30 mouse cellular contexts compared by ENCODE assay signal in genomic region chr6:34743946-34744345, GRCm38 (mm10). TPM values are rescaled to one million over a fixed set of nuclear protein-coding genes. Genes with fewer than 3 reads are reported as not detected.
DNase-seq lines count a peak whose midpoint lies in the region; ATAC-seq and TF ChIP-seq lines count a peak whose summit lies in the region.
"Had no signal": no experiment of that assay in that cellular context is flagged by ENCODE, and none has a peak within 500 bp of the region (broad histone marks: within the 10 kb centered on the region; RNA-seq: fewer than 3 reads in every experiment).

No protein-coding gene starts in this region.

- no peak for TF ChIP-seq CTCF in lung, postnatal 0 days (IDR thresholded peaks at IDR 0.05)
- no peak for TF ChIP-seq CTCF in embryonic fibroblast, embryonic 13.5 days (IDR thresholded peaks at IDR 0.05; ENCODE audit: borderline replicate concordance, insufficient read depth, low read length)

- WGBS in embryonic facial prominence, embryonic 12.5 days = 59% methylated on average over 4 of the region's 4 CpGs
- 76% methylated on average over 4 of the region's 4 CpGs for WGBS in embryonic facial prominence, embryonic 10.5 days
- 58% methylated on average over 4 of the region's 4 CpGs for WGBS in lung, postnatal 0 days
- WGBS in heart, embryonic 12.5 days = 59% methylated on average over 4 of the region's 4 CpGs

- peaks cover 45% of the 10 kb centered on the region for H3K36me3 ChIP-seq in embryonic facial prominence, embryonic 12.5 days
- H3K36me3 ChIP-seq in embryonic facial prominence, embryonic 10.5 days (replicated peaks) = peaks cover 63% of the 10 kb centered on the region
- H3K36me3 ChIP-seq in lung, postnatal 0 days (ENCODE audit: insufficient read depth, low read length) = no peaks in the 10 kb centered on the region; the same call in 1 of the 2 replicates
- peaks cover 75% of the 10 kb centered on the region for H3K36me3 ChIP-seq in heart, embryonic 12.5 days
- H3K36me3 ChIP-seq: midbrain, embryonic 15.5 days had no signal

- ATAC-seq in embryonic facial prominence, embryonic 12.5 days (ENCODE audit: insufficient number of reproducible peaks, insufficient read depth, low FRiP score, low TSS enrichment) = no peak
- no peak for ATAC-seq in lung, postnatal 0 days
- ATAC-seq in heart, embryonic 12.5 days (ENCODE audit: insufficient number of reproducible peaks, low FRiP score) = no peak
- ATAC-seq: activated CD4-positive, CD25-positive, alpha-beta regulatory T cell, adult 4 months; forebrain, embryonic 16.5 days; inflammation-experienced regulatory T-cells, adult 6 months; liver, postnatal 0 days; midbrain, embryonic 15.5 days had no signal

- DNase-seq in embryonic facial prominence, embryonic 10.5 days (ENCODE audit: low spot score) = no peak
- DNase-seq in lung, postnatal 14 days = peak; percentile 15
- DNase-seq in lung, postnatal 0 days (ENCODE audit: low spot score) = no peak
- DNase-seq in adrenal gland, adult (ENCODE audit: inconsistent age in 2 of 2, low spot score in 1 of 2) = no peak
- no peak for DNase-seq in B cell, adult 2 months
- DNase-seq: adrenal gland, postnatal 10 days; cerebellum, adult 11 months; cerebellum, adult 9-10 months; embryo, embryonic 11 days; gastrocnemius, postnatal 14 days; heart, adult 18-20 months; heart, postnatal 10 days; kidney, adult 11 months; kidney, postnatal 25 days; liver, postnatal 0 days; spleen, adult 18-20 months; thymus, adult 18-20 months; thymus, postnatal 36 days had no signal

- H3K27ac ChIP-seq in embryonic facial prominence, embryonic 12.5 days = 0 out of 2 replicates have a peak overlapping the region, but pooled peaks have one; percentile 14
- H3K27ac ChIP-seq in embryonic facial prominence, embryonic 10.5 days (replicated peaks) = no peak overlapping the region
- no peak overlapping the region for H3K27ac ChIP-seq in lung, postnatal 0 days (ENCODE audit: low read length)
- H3K27ac ChIP-seq in embryonic fibroblast, embryonic 13.5 days (ENCODE audit: insufficient read depth, low read length) = peak overlapping the region; percentile 75
- no peak overlapping the region for H3K27ac ChIP-seq in heart, embryonic 12.5 days (ENCODE audit: poor library complexity, severe bottlenecking)
- H3K27ac ChIP-seq: heart, embryonic 13.5 days; hindbrain, embryonic 10.5 days; hindbrain, embryonic 15.5 days; limb, embryonic 12.5 days; midbrain, embryonic 10.5 days; midbrain, embryonic 15.5 days had no signal

- no peaks in the 10 kb centered on the region for H3K27me3 ChIP-seq in embryonic facial prominence, embryonic 12.5 days
- no peaks in the 10 kb centered on the region for H3K27me3 ChIP-seq in embryonic facial prominence, embryonic 10.5 days (replicated peaks; ENCODE audit: low read depth, poor library complexity, severe bottlenecking)
- H3K27me3 ChIP-seq in lung, postnatal 0 days (replicated peaks; ENCODE audit: insufficient read depth, low read length) = no peaks in the 10 kb centered on the region
- no peaks in the 10 kb centered on the region for H3K27me3 ChIP-seq in heart, embryonic 12.5 days (replicated peaks)
- H3K27me3 ChIP-seq: heart, embryonic 13.5 days; hindbrain, embryonic 15.5 days; limb, embryonic 12.5 days; midbrain, embryonic 15.5 days had no signal

- TF ChIP-seq EP300 in lung, postnatal 0 days (IDR thresholded peaks at IDR 0.05) = no peak

- H3K4me3 ChIP-seq in embryonic facial prominence, embryonic 12.5 days = no peak overlapping the region
- no peak overlapping the region for H3K4me3 ChIP-seq in embryonic facial prominence, embryonic 10.5 days
- no peak overlapping the region for H3K4me3 ChIP-seq in lung, postnatal 0 days (ENCODE audit: low read depth, low read length)
- no peak overlapping the region for H3K4me3 ChIP-seq in embryonic fibroblast, embryonic 13.5 days (ENCODE audit: insufficient read depth, low read length)
- no peak overlapping the region for H3K4me3 ChIP-seq in heart, embryonic 12.5 days
- H3K4me3 ChIP-seq: heart, embryonic 13.5 days; hindbrain, embryonic 10.5 days; hindbrain, embryonic 15.5 days; limb, embryonic 12.5 days; midbrain, embryonic 10.5 days; midbrain, embryonic 15.5 days had no signal

- H3K4me2 ChIP-seq in embryonic facial prominence, embryonic 12.5 days (replicated peaks) = no peak overlapping the region
- no peak overlapping the region for H3K4me2 ChIP-seq in lung, postnatal 0 days (replicated peaks; ENCODE audit: low read depth, low read length)
- no peak overlapping the region for H3K4me2 ChIP-seq in heart, embryonic 12.5 days
- H3K4me2 ChIP-seq: heart, embryonic 13.5 days; hindbrain, embryonic 15.5 days; limb, embryonic 12.5 days; midbrain, embryonic 15.5 days had no signal

- no peaks in the 10 kb centered on the region for H3K9me3 ChIP-seq in embryonic facial prominence, embryonic 12.5 days
- no peaks in the 10 kb centered on the region for H3K9me3 ChIP-seq in embryonic facial prominence, embryonic 10.5 days
- no peaks in the 10 kb centered on the region for H3K9me3 ChIP-seq in lung, postnatal 0 days (ENCODE audit: low read length)
- no peaks in the 10 kb centered on the region for H3K9me3 ChIP-seq in heart, embryonic 12.5 days (replicated peaks)
- H3K9me3 ChIP-seq: heart, embryonic 13.5 days; hindbrain, embryonic 10.5 days; hindbrain, embryonic 15.5 days; limb, embryonic 12.5 days; midbrain, embryonic 10.5 days; midbrain, embryonic 15.5 days had no signal

- TF ChIP-seq POLR2A in embryonic fibroblast, embryonic 13.5 days (IDR thresholded peaks at IDR 0.05; ENCODE audit: low read depth, low read length) = no peak

- H3K4me1 ChIP-seq in embryonic facial prominence, embryonic 12.5 days = peaks cover 9% of the 10 kb centered on the region
- H3K4me1 ChIP-seq in embryonic facial prominence, embryonic 10.5 days = peaks cover 8% of the 10 kb centered on the region; the same call in 1 of the 2 replicates
- no peaks in the 10 kb centered on the region for H3K4me1 ChIP-seq in lung, postnatal 0 days (ENCODE audit: insufficient read depth, low read depth, low read length)
- H3K4me1 ChIP-seq in embryonic fibroblast, embryonic 13.5 days (ENCODE audit: control insufficient read depth, insufficient read depth, low read length) = peaks cover 38% of the 10 kb centered on the region
- peaks cover 15% of the 10 kb centered on the region; the same call in 1 of the 2 replicates for H3K4me1 ChIP-seq in heart, embryonic 12.5 days (replicated peaks)
- H3K4me1 ChIP-seq: hindbrain, embryonic 10.5 days; hindbrain, embryonic 15.5 days; midbrain, embryonic 10.5 days; midbrain, embryonic 15.5 days had no signal

- no peak overlapping the region for H3K9ac ChIP-seq in embryonic facial prominence, embryonic 12.5 days
- H3K9ac ChIP-seq in lung, postnatal 0 days (replicated peaks; ENCODE audit: low read depth) = no peak overlapping the region
- H3K9ac ChIP-seq in heart, embryonic 12.5 days = no peak overlapping the region
- H3K9ac ChIP-seq: heart, embryonic 13.5 days; hindbrain, embryonic 15.5 days; limb, embryonic 12.5 days; liver, postnatal 0 days; midbrain, embryonic 15.5 days had no signal

RNA-seq across cellular contexts. Expression of gene Agbl3, which starts 36.3 kb away (rescaled TPM):
- 9.4 and 9.8 TPM in 2 replicates for polyA plus RNA-seq in embryonic facial prominence, embryonic 12.5 days (2016; fragmentation: Nextera tagmentation; extraction: Ambion mirVana)
- polyA plus RNA-seq in embryonic facial prominence, embryonic 10.5 days (2016; fragmentation: Nextera tagmentation; extraction: Ambion mirVana) = 2.8 and 3.3 TPM in 2 replicates
- 13.2 and 16.0 TPM in 2 replicates for polyA plus RNA-seq in lung, postnatal 0 days (2015; fragmentation: Nextera tagmentation; extraction: Ambion mirVana)
- polyA plus RNA-seq in embryonic fibroblast, embryonic 13.5 days (2011; ENCODE audit: insufficient read length, low read depth, missing spikeins) = 5.0 and 6.8 TPM in 2 replicates
- 6.2 and 6.4 TPM in 2 replicates for polyA plus RNA-seq in heart, embryonic 12.5 days (2016; fragmentation: Nextera tagmentation; extraction: Ambion mirVana)

Comparison
In these comparisons a context has a peak if more than half of its experiments do, and no peak if none do; other contexts are left out.
1. H3K27ac ChIP-seq: peak in embryonic facial prominence, embryonic 12.5 days (single experiment) and embryonic fibroblast, embryonic 13.5 days (single experiment); none in embryonic facial prominence, embryonic 10.5 days (single experiment), lung, postnatal 0 days (single experiment) and heart, embryonic 12.5 days (single experiment).